9 mouse cellular contexts compared by ENCODE assay signal in the genomic region with DNA sequence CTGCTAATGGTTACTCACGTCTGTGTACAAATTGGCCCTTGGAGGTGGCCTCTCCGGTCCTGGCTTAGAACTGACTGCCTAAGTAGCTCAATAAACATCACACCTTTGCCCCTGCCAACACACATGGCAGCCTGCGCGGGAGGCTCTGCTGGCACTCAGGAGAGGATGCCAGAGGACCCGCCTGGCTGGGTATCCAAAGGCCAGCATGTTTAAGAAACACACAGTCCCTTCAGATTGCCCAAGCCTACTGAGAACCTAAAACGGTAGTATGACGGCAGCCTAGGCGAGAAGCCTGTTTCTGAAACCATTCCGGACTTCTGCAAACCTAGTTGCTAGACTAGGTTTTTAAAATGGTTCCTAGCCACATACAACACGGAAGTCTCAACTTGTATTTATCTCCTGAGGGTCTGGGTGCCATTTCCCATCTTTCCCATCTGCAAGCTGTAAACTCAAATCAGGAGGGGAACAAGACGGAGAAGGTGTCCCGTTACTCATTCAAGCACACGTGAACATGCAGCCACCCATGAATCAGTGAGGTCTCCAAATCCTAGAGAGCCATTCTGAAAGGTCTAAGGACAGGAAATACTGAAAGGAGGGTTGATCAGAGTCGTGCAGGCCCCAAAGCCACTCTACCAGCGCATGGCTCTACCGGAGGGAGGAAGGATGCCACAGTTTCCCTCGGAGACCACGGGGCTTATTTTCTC. TPM values are rescaled to one million over a fixed set of nuclear protein-coding genes. Genes with fewer than 3 reads are reported as not detected.
DNase-seq lines count a peak whose midpoint lies in the region; ATAC-seq and TF ChIP-seq lines count a peak whose summit lies in the region.
"Had no signal": no experiment of that assay in that cellular context is flagged by ENCODE, and none has a peak within 500 bp of the region (broad histone marks: within the 10 kb centered on the region; RNA-seq: fewer than 3 reads in every experiment).

No protein-coding gene starts in this region.

- DNase-seq in liver, adult 2 months (ENCODE audit: extremely low read depth, low read depth, low spot score) = peak; percentile 90
- DNase-seq in liver = no peak
- DNase-seq in cerebellum, adult 11 months = peak; percentile 32
- DNase-seq in liver, embryonic 14.5 days (ENCODE audit: low read depth in 3 of 3, low spot score in 3 of 3) = no peak
- peak; percentile 48 for DNase-seq in thymus, postnatal 0 days (ENCODE audit: low spot score)
- DNase-seq in ovary, adult 18-20 months (ENCODE audit: low spot score) = no peak
- no peak for DNase-seq in midbrain, postnatal 0 days (ENCODE audit: low spot score)

- peak overlapping the region; percentile 40; the same call in 1 of the 2 replicates for H3K9ac ChIP-seq in liver, adult 2 months (ENCODE audit: low read depth, low read length)
- no peak overlapping the region for H3K9ac ChIP-seq in liver, embryonic 14.5 days (replicated peaks)
- no peak overlapping the region for H3K9ac ChIP-seq in midbrain, postnatal 0 days (replicated peaks; ENCODE audit: low read length, poor library complexity, severe bottlenecking)
- H3K9ac ChIP-seq in neural tube, embryonic 15.5 days (replicated peaks) = no peak overlapping the region
- H3K9ac ChIP-seq: limb, embryonic 12.5 days had no signal

- peaks cover 8% of the 10 kb centered on the region for H3K4me1 ChIP-seq in liver, adult 2 months (ENCODE audit: control insufficient read depth, insufficient read depth, low read length)
- no peaks in the 10 kb centered on the region; a peak in 1 of 4 replicates for H3K4me1 ChIP-seq in liver, embryonic 14.5 days (replicated peaks; ENCODE audit: control insufficient read depth in 2 of 2, insufficient read depth in 2 of 2, low read length in 1 of 2)
- H3K4me1 ChIP-seq in midbrain, postnatal 0 days (ENCODE audit: insufficient read depth, low read length) = no peaks in the 10 kb centered on the region
- 0 out of 2 replicates have a peak, but pooled peaks cover 4% of the 10 kb centered on the region for H3K4me1 ChIP-seq in neural tube, embryonic 15.5 days

- no peaks in the 10 kb centered on the region for H3K27me3 ChIP-seq in liver, adult 2 months (ENCODE audit: control insufficient read depth, insufficient read depth, low read length)
- no peaks in the 10 kb centered on the region for H3K27me3 ChIP-seq in liver, embryonic 14.5 days (ENCODE audit: control insufficient read depth, insufficient read depth, low read length)
- H3K27me3 ChIP-seq in midbrain, postnatal 0 days (ENCODE audit: insufficient read depth, low read length) = no peaks in the 10 kb centered on the region
- H3K27me3 ChIP-seq in neural tube, embryonic 15.5 days (replicated peaks) = no peaks in the 10 kb centered on the region
- H3K27me3 ChIP-seq: limb, embryonic 12.5 days had no signal

- peak overlapping the region; percentile 57 for H3K4me3 ChIP-seq in liver, adult 2 months (ENCODE audit: insufficient read depth, low read depth, low read length)
- H3K4me3 ChIP-seq in liver, embryonic 14.5 days (ENCODE audit: insufficient read depth in 1 of 2, low read depth in 2 of 2, low read length in 2 of 2) = peak overlapping the region; percentile 32 to 46
- no peak overlapping the region for H3K4me3 ChIP-seq in midbrain, postnatal 0 days (ENCODE audit: low read depth, low read length)
- H3K4me3 ChIP-seq in neural tube, embryonic 15.5 days (replicated peaks) = no peak overlapping the region
- H3K4me3 ChIP-seq: limb, embryonic 12.5 days had no signal

- H3K79me2 ChIP-seq in liver, adult 2 months (ENCODE audit: control insufficient read depth, insufficient read depth, low read length) = peaks cover 7% of the 10 kb centered on the region; the same call in 1 of the 2 replicates

- WGBS in liver, adult 2 months = 56% methylated on average over 18 of the region's 18 CpGs
- WGBS in liver, embryonic 14.5 days (ENCODE audit: insufficient replicate concordance) = 36% methylated on average over 18 of the region's 18 CpGs
- WGBS in midbrain, postnatal 0 days = 87% methylated on average over 18 of the region's 18 CpGs
- 84% methylated on average over 18 of the region's 18 CpGs for WGBS in neural tube, embryonic 15.5 days

- H3K4me2 ChIP-seq in liver, embryonic 14.5 days (ENCODE audit: low read depth) = peak overlapping the region; percentile 35
- H3K4me2 ChIP-seq in midbrain, postnatal 0 days (ENCODE audit: low read depth, low read length, poor library complexity, severe bottlenecking) = no peak overlapping the region
- no peak overlapping the region for H3K4me2 ChIP-seq in neural tube, embryonic 15.5 days
- H3K4me2 ChIP-seq: limb, embryonic 12.5 days had no signal

- TF ChIP-seq POLR2A in liver, adult 2 months (IDR thresholded peaks at IDR 0.05; ENCODE audit: extremely low read depth, insufficient read depth, low read length) = no peak

- H3K9me3 ChIP-seq in liver, embryonic 14.5 days (ENCODE audit: control insufficient read depth, low read length) = no peaks in the 10 kb centered on the region
- no peaks in the 10 kb centered on the region for H3K9me3 ChIP-seq in midbrain, postnatal 0 days (ENCODE audit: low read length)
- no peaks in the 10 kb centered on the region for H3K9me3 ChIP-seq in neural tube, embryonic 15.5 days (replicated peaks)
- H3K9me3 ChIP-seq: limb, embryonic 12.5 days had no signal

- peak overlapping the region; percentile 82 for H3K27ac ChIP-seq in liver, adult 2 months (replicated peaks; ENCODE audit: insufficient read depth, low read depth, low read length)
- H3K27ac ChIP-seq in liver, embryonic 14.5 days = no peak overlapping the region
- H3K27ac ChIP-seq in midbrain, postnatal 0 days (ENCODE audit: low read depth, low read length) = no peak overlapping the region
- no peak overlapping the region for H3K27ac ChIP-seq in neural tube, embryonic 15.5 days (replicated peaks)
- H3K27ac ChIP-seq: limb, embryonic 12.5 days had no signal

- TF ChIP-seq CTCF in liver, adult 2 months (IDR thresholded peaks at IDR 0.05; ENCODE audit: low read depth, low read length) = no peak
- TF ChIP-seq CTCF in liver, embryonic 14.5 days (IDR thresholded peaks at IDR 0.05; ENCODE audit: low read depth) = no peak
- TF ChIP-seq CTCF in midbrain, postnatal 0 days (IDR thresholded peaks at IDR 0.05) = no peak

- no peaks in the 10 kb centered on the region for H3K36me3 ChIP-seq in liver, adult 2 months (ENCODE audit: control insufficient read depth, insufficient read depth, low read length)
- no peaks in the 10 kb centered on the region for H3K36me3 ChIP-seq in liver, embryonic 14.5 days (replicated peaks; ENCODE audit: control insufficient read depth, insufficient read depth, low read depth)
- H3K36me3 ChIP-seq in midbrain, postnatal 0 days (ENCODE audit: insufficient read depth, low read length) = no peaks in the 10 kb centered on the region
- H3K36me3 ChIP-seq in neural tube, embryonic 15.5 days = no peaks in the 10 kb centered on the region
- H3K36me3 ChIP-seq: limb, embryonic 12.5 days had no signal

- no peak for ATAC-seq in liver, embryonic 14.5 days (ENCODE audit: insufficient read depth)
- no peak for ATAC-seq in midbrain, postnatal 0 days (ENCODE audit: low FRiP score)
- ATAC-seq in neural tube, embryonic 15.5 days (ENCODE audit: low FRiP score) = no peak

- no peak for TF ChIP-seq EP300 in liver, embryonic 14.5 days (IDR thresholded peaks at IDR 0.05; ENCODE audit: low read depth)

RNA-seq across cellular contexts. Expression of a gene that starts 45.8 kb away (rescaled TPM):
- 3.4 and 5.6 TPM in 2 replicates for total RNA-seq in liver, adult 2 months (2014; rRNA removed)
- 6.1 and 8.4 TPM in 2 replicates for polyA plus RNA-seq in liver, adult 2 months (2012; rRNA removed)
- 2.1 TPM in 2 replicates for polyA plus RNA-seq in liver, embryonic 14.5 days (2012; rRNA removed)
- polyA plus RNA-seq in liver, embryonic 14.5 days (2014; fragmentation: Nextera tagmentation; extraction: Ambion mirVana) = 3.6 and 3.7 TPM in 2 replicates
- polyA plus RNA-seq in thymus, postnatal 0 days (2015; fragmentation: Nextera tagmentation; extraction: Ambion mirVana) = 137 TPM in 2 replicates
- 9.0 and 13.5 TPM in 2 replicates for total RNA-seq in midbrain, postnatal 0 days (2014; rRNA removed)
- polyA plus RNA-seq in midbrain, postnatal 0 days (2015; fragmentation: Nextera tagmentation; extraction: Ambion mirVana) = 4.9 and 5.8 TPM in 2 replicates
- polyA plus RNA-seq in neural tube, embryonic 15.5 days (2015; fragmentation: Nextera tagmentation; extraction: Ambion mirVana) = 5.6 and 15.8 TPM in 2 replicates

RNA-seq across cellular contexts. Expression of a gene that starts 46.3 kb away (rescaled TPM):
- 20.9 and 25.6 TPM in 2 replicates for total RNA-seq in liver, adult 2 months (2014; rRNA removed)
- 24.0 and 28.9 TPM in 2 replicates for polyA plus RNA-seq in liver, adult 2 months (2012; rRNA removed)
- polyA plus RNA-seq in liver, embryonic 14.5 days (2012; rRNA removed) = 15.8 and 19.0 TPM in 2 replicates
- polyA plus RNA-seq in liver, embryonic 14.5 days (2014; fragmentation: Nextera tagmentation; extraction: Ambion mirVana) = 29.2 and 30.1 TPM in 2 replicates
- polyA plus RNA-seq in thymus, postnatal 0 days (2015; fragmentation: Nextera tagmentation; extraction: Ambion mirVana) = 52.1 and 52.3 TPM in 2 replicates
- total RNA-seq in midbrain, postnatal 0 days (2014; rRNA removed) = 29.2 and 32.3 TPM in 2 replicates
- polyA plus RNA-seq in midbrain, postnatal 0 days (2015; fragmentation: Nextera tagmentation; extraction: Ambion mirVana) = 43.2 and 43.4 TPM in 2 replicates
- polyA plus RNA-seq in neural tube, embryonic 15.5 days (2015; fragmentation: Nextera tagmentation; extraction: Ambion mirVana) = 51.5 and 53.7 TPM in 2 replicates

Comparison
In these comparisons a context has a peak if more than half of its experiments do, and no peak if none do; other contexts are left out.
1. DNase-seq: peak in liver, adult 2 months (single experiment), cerebellum, adult 11 months (single experiment) and thymus, postnatal 0 days (single experiment); none in liver (single experiment), liver, embryonic 14.5 days (0 of 3), ovary, adult 18-20 months (single experiment) and midbrain, postnatal 0 days (single experiment).
2. H3K4me3 ChIP-seq: peak in liver, adult 2 months (single experiment) and liver, embryonic 14.5 days (2 of 2); none in midbrain, postnatal 0 days (single experiment) and neural tube, embryonic 15.5 days (single experiment).